Mouse (Mus musculus): ENCODE data around the gene Gas2l3. TPM values are rescaled to one million over a fixed set of nuclear protein-coding genes. Genes with fewer than 3 reads are reported as not detected.

Gene Gas2l3
- polyA plus RNA-seq, 1 experiment from 2014 or later: 5.1 TPM

- no peak overlapping the region for H3K27ac ChIP-seq (ENCODE audit: low read length)
- no peaks in the 10 kb centered on the region; the same call in 1 of the 2 replicates for H3K4me1 ChIP-seq (ENCODE audit: control insufficient read depth, low read depth, low read length)
- no peak overlapping the region for H3K4me3 ChIP-seq (ENCODE audit: low read depth, low read length)
- H3K4me2 ChIP-seq (ENCODE audit: low read depth, low read length): no peak overlapping the region
- no peaks in the 10 kb centered on the region for H3K36me3 ChIP-seq (ENCODE audit: control insufficient read depth, insufficient read depth)
- no peaks in the 10 kb centered on the region for H3K9me3 ChIP-seq (replicated peaks; ENCODE audit: control insufficient read depth, low read length)
- ATAC-seq (ENCODE audit: low read depth): no peak
- WGBS (ENCODE audit: insufficient replicate concordance): 77% methylated on average over 10 of the region's 10 CpGs
- no peak overlapping the region for H3K9ac ChIP-seq (ENCODE audit: low read depth, low read length)
- no peaks in the 10 kb centered on the region for H3K27me3 ChIP-seq (ENCODE audit: control insufficient read depth, insufficient read depth, low read depth, low read length)
These were observed 38.4 kb upstream of the Gas2l3 start for GRCm38 (mm10) chr10:89482142-89482681.

GRCm38 (mm10) chr10:89481638-89482037 lies 37.9 kb upstream of the Gas2l3 start:
- Histone ChIP-seq H3K36me3 (ENCODE audit: control insufficient read depth, insufficient read depth) (no peaks in the 10 kb centered on the region), H3K4me3 (ENCODE audit: low read depth, low read length) (no peak overlapping the region), H3K27me3 (ENCODE audit: control insufficient read depth, insufficient read depth, low read depth, low read length) (no peaks in the 10 kb centered on the region), H3K4me1 (ENCODE audit: control insufficient read depth, low read depth, low read length) (no peaks in the 10 kb centered on the region; the same call in 1 of the 2 replicates), H3K4me2 (ENCODE audit: low read depth, low read length) (no peak overlapping the region), H3K9ac (ENCODE audit: low read depth, low read length) (no peak overlapping the region), H3K27ac (ENCODE audit: low read length) (no peak overlapping the region), H3K9me3 (replicated peaks; ENCODE audit: control insufficient read depth, low read length) (no peaks in the 10 kb centered on the region)
- no peak for ATAC-seq (ENCODE audit: low read depth)
- 67% methylated on average over 7 of the region's 7 CpGs for WGBS (ENCODE audit: insufficient replicate concordance)

GRCm38 (mm10) chr10:89478766-89479165 lies 35.0 kb upstream of the Gas2l3 start:
- H3K4me2 ChIP-seq (ENCODE audit: low read depth, low read length): no peak overlapping the region

GRCm38 (mm10) chr10:89470596-89471353 lies 27.0 kb upstream of the Gas2l3 start:
- ATAC-seq (ENCODE audit: low read depth): no peak
- peaks cover 3% of the 10 kb centered on the region; the same call in 1 of the 2 replicates for H3K36me3 ChIP-seq (ENCODE audit: control insufficient read depth, insufficient read depth)
- no peaks in the 10 kb centered on the region for H3K4me1 ChIP-seq (ENCODE audit: control insufficient read depth, low read depth, low read length)
- WGBS (ENCODE audit: insufficient replicate concordance): 46% methylated on average over 7 of the region's 7 CpGs
- no peak overlapping the region for H3K9ac ChIP-seq (ENCODE audit: low read depth, low read length)
- H3K4me2 ChIP-seq (ENCODE audit: low read depth, low read length): no peak overlapping the region
- no peak overlapping the region for H3K4me3 ChIP-seq (ENCODE audit: low read depth, low read length)
- H3K9me3 ChIP-seq (replicated peaks; ENCODE audit: control insufficient read depth, low read length): no peaks in the 10 kb centered on the region
- no peaks in the 10 kb centered on the region for H3K27me3 ChIP-seq (ENCODE audit: control insufficient read depth, insufficient read depth, low read depth, low read length)
- no peak overlapping the region for H3K27ac ChIP-seq (ENCODE audit: low read length)

More at GRCm38 (mm10) chr10:89478766-89479165, 35.0 kb upstream of the Gas2l3 start:
- no peaks in the 10 kb centered on the region for H3K27me3 ChIP-seq (ENCODE audit: control insufficient read depth, insufficient read depth, low read depth, low read length)
- no peak overlapping the region for H3K4me3 ChIP-seq (ENCODE audit: low read depth, low read length)
- no peaks in the 10 kb centered on the region for H3K36me3 ChIP-seq (ENCODE audit: control insufficient read depth, insufficient read depth)
- H3K27ac ChIP-seq (ENCODE audit: low read length): no peak overlapping the region
- no peaks in the 10 kb centered on the region for H3K9me3 ChIP-seq (replicated peaks; ENCODE audit: control insufficient read depth, low read length)
- H3K4me1 ChIP-seq (ENCODE audit: control insufficient read depth, low read depth, low read length): no peaks in the 10 kb centered on the region
- 65% methylated on average over 8 of the region's 8 CpGs for WGBS (ENCODE audit: insufficient replicate concordance)
- H3K9ac ChIP-seq (ENCODE audit: low read depth, low read length): no peak overlapping the region
- ATAC-seq (ENCODE audit: low read depth): no peak

GRCm38 (mm10) chr10:89464760-89465405 lies 21.1 kb upstream of the Gas2l3 start:
- no peak overlapping the region for H3K27ac ChIP-seq (ENCODE audit: low read length)
- no peak for ATAC-seq (ENCODE audit: low read depth)
- H3K4me1 ChIP-seq (ENCODE audit: control insufficient read depth, low read depth, low read length): no peaks in the 10 kb centered on the region; the same call in 1 of the 2 replicates
- WGBS (ENCODE audit: insufficient replicate concordance): 46% methylated on average over 4 of the region's 4 CpGs
- no peak overlapping the region for H3K9ac ChIP-seq (ENCODE audit: low read depth, low read length)
- peaks cover under 1% of the 10 kb centered on the region; the same call in 1 of the 2 replicates for H3K36me3 ChIP-seq (ENCODE audit: control insufficient read depth, insufficient read depth)
- H3K9me3 ChIP-seq (replicated peaks; ENCODE audit: control insufficient read depth, low read length): no peaks in the 10 kb centered on the region
- H3K27me3 ChIP-seq (ENCODE audit: control insufficient read depth, insufficient read depth, low read depth, low read length): no peaks in the 10 kb centered on the region
- no peak overlapping the region for H3K4me2 ChIP-seq (ENCODE audit: low read depth, low read length)
- H3K4me3 ChIP-seq (ENCODE audit: low read depth, low read length): no peak overlapping the region

- 68% methylated on average over 11 of the region's 11 CpGs for WGBS (ENCODE audit: insufficient replicate concordance)
- Histone ChIP-seq H3K36me3 (ENCODE audit: control insufficient read depth, insufficient read depth) (no peaks in the 10 kb centered on the region), H3K4me2 (ENCODE audit: low read depth, low read length) (no peak overlapping the region), H3K9ac (ENCODE audit: low read depth, low read length) (no peak overlapping the region), H3K27me3 (ENCODE audit: control insufficient read depth, insufficient read depth, low read depth, low read length) (no peaks in the 10 kb centered on the region), H3K4me3 (ENCODE audit: low read depth, low read length) (no peak overlapping the region), H3K27ac (ENCODE audit: low read length) (no peak overlapping the region), H3K4me1 (ENCODE audit: control insufficient read depth, low read depth, low read length) (peaks cover 6% of the 10 kb centered on the region), H3K9me3 (replicated peaks; ENCODE audit: control insufficient read depth, low read length) (no peaks in the 10 kb centered on the region)
- no peak for ATAC-seq (ENCODE audit: low read depth)
These were observed 19.1 kb upstream of the Gas2l3 start for GRCm38 (mm10) chr10:89462890-89463289.

- Histone ChIP-seq H3K4me3 (ENCODE audit: low read depth, low read length) (no peak overlapping the region), H3K9ac (ENCODE audit: low read depth, low read length) (no peak overlapping the region), H3K4me1 (ENCODE audit: control insufficient read depth, low read depth, low read length) (peaks cover 6% of the 10 kb centered on the region), H3K4me2 (ENCODE audit: low read depth, low read length) (no peak overlapping the region), H3K36me3 (ENCODE audit: control insufficient read depth, insufficient read depth) (no peaks in the 10 kb centered on the region), H3K27ac (ENCODE audit: low read length) (no peak overlapping the region), H3K9me3 (replicated peaks; ENCODE audit: control insufficient read depth, low read length) (no peaks in the 10 kb centered on the region), H3K27me3 (ENCODE audit: control insufficient read depth, insufficient read depth, low read depth, low read length) (no peaks in the 10 kb centered on the region)
- ATAC-seq (ENCODE audit: low read depth): peak; percentile 25; the same call in 1 of the 2 replicates
- WGBS (ENCODE audit: insufficient replicate concordance): 16% methylated on average over 14 of the region's 14 CpGs
These were observed 18.2 kb upstream of the Gas2l3 start for GRCm38 (mm10) chr10:89461856-89462507.

- Histone ChIP-seq H3K4me2 (ENCODE audit: low read depth, low read length) (no peak overlapping the region), H3K27me3 (ENCODE audit: control insufficient read depth, insufficient read depth, low read depth, low read length) (no peaks in the 10 kb centered on the region), H3K4me3 (ENCODE audit: low read depth, low read length) (no peak overlapping the region), H3K36me3 (ENCODE audit: control insufficient read depth, insufficient read depth) (no peaks in the 10 kb centered on the region), H3K9me3 (replicated peaks; ENCODE audit: control insufficient read depth, low read length) (no peaks in the 10 kb centered on the region), H3K27ac (ENCODE audit: low read length) (no peak overlapping the region), H3K4me1 (ENCODE audit: control insufficient read depth, low read depth, low read length) (peaks cover 6% of the 10 kb centered on the region), H3K9ac (ENCODE audit: low read depth, low read length) (no peak overlapping the region)
- ATAC-seq (ENCODE audit: low read depth): no peak
- WGBS (ENCODE audit: insufficient replicate concordance): 87% methylated on average over 11 of the region's 11 CpGs
These were observed 17.2 kb upstream of the Gas2l3 start for GRCm38 (mm10) chr10:89460972-89461371.
